Mouse (Mus musculus): ENCODE results near the gene Trim9. TPM values are rescaled to one million over a fixed set of nuclear protein-coding genes. Genes with fewer than 3 reads are reported as not detected.
A peak's percentile ranks its signal among the peaks of the same experiment; 100 is the strongest.

Trim9 gene
- polyA plus RNA-seq, 1 experiment from 2014 or later = 0.89 TPM

DNA sequence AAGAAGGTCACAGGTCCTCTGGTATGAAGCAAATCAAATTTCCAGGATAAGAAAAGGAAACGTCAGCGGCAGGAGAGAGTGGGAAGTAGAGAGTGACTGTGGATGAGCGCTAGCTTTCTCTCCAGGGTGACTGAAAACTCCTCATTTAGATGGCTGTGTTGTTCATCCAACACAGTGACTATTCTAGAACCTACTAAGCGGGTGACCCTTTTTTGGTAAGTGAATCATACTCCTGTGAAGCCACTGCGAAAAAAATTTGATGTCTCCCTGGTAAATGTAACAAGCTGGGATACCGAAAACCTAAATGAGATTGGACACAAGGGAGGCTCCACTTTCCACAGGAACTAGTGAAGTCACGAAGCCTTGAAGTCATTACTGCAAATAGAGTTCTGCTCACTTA lies 39.5 kb downstream of the Trim9 start:
- WGBS = 87% methylated on average over 7 of the region's 7 CpGs
- ATAC-seq = no peak
- Histone ChIP-seq H3K27me3 (replicated peaks; ENCODE audit: control insufficient read depth, insufficient read depth, low read length) (no peaks in the 10 kb centered on the region), H3K4me3 (ENCODE audit: low read depth, low read length) (no peak overlapping the region), H3K36me3 (ENCODE audit: control insufficient read depth, insufficient read depth) (no peaks in the 10 kb centered on the region), H3K27ac (ENCODE audit: low read depth, low read length) (no peak overlapping the region), H3K4me1 (replicated peaks; ENCODE audit: control insufficient read depth, insufficient read depth, low read length) (no peaks in the 10 kb centered on the region), H3K4me2 (replicated peaks; ENCODE audit: low read depth) (no peak overlapping the region), H3K9ac (ENCODE audit: low read depth, low read length) (no peak overlapping the region), H3K9me3 (ENCODE audit: control insufficient read depth) (no peaks in the 10 kb centered on the region)
- no peak for TF ChIP-seq CTCF (IDR thresholded peaks at IDR 0.05; ENCODE audit: low read depth)

GRCm38 (mm10) chr12:70307062-70307461 lies 40.4 kb downstream of the Trim9 start:
- Histone ChIP-seq H3K4me1 (replicated peaks; ENCODE audit: control insufficient read depth, insufficient read depth, low read length) (no peaks in the 10 kb centered on the region), H3K36me3 (ENCODE audit: control insufficient read depth, insufficient read depth) (no peaks in the 10 kb centered on the region), H3K27ac (ENCODE audit: low read depth, low read length) (no peak overlapping the region), H3K4me3 (ENCODE audit: low read depth, low read length) (no peak overlapping the region), H3K9me3 (ENCODE audit: control insufficient read depth) (no peaks in the 10 kb centered on the region), H3K27me3 (replicated peaks; ENCODE audit: control insufficient read depth, insufficient read depth, low read length) (no peaks in the 10 kb centered on the region), H3K4me2 (replicated peaks; ENCODE audit: low read depth) (no peak overlapping the region), H3K9ac (ENCODE audit: low read depth, low read length) (no peak overlapping the region)
- 79% methylated on average over 5 of the region's 5 CpGs for WGBS
- no peak for TF ChIP-seq CTCF (IDR thresholded peaks at IDR 0.05; ENCODE audit: low read depth)
- no peak for ATAC-seq

DNA sequence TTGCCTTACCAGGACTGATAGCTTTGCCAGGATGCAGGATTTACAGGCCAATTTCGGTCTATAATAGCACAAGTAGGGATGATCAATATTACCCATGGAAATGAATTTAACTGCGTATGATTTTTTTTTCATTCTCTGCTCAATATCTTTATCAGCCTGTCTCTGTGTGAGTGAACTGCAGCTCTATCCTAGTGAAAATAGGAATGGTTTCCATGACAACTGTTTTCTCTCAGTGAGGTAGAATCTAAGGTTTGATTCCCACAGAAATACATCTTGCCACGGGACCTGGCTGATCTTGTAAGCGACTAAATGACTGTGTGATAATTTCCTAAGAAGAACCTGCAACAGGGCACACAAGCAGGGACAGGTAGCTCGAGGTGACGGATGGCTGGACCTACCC lies 43.4 kb downstream of the Trim9 start:
- no peak overlapping the region for H3K9ac ChIP-seq (ENCODE audit: low read depth, low read length)
- H3K36me3 ChIP-seq (ENCODE audit: control insufficient read depth, insufficient read depth) = no peaks in the 10 kb centered on the region
- H3K27ac ChIP-seq (ENCODE audit: low read depth, low read length) = no peak overlapping the region
- H3K4me3 ChIP-seq (ENCODE audit: low read depth, low read length) = no peak overlapping the region
- H3K27me3 ChIP-seq (replicated peaks; ENCODE audit: control insufficient read depth, insufficient read depth, low read length) = no peaks in the 10 kb centered on the region
- ATAC-seq = no peak
- WGBS = 85% methylated on average over 6 of the region's 6 CpGs
- H3K4me2 ChIP-seq (replicated peaks; ENCODE audit: low read depth) = no peak overlapping the region
- H3K9me3 ChIP-seq (ENCODE audit: control insufficient read depth) = no peaks in the 10 kb centered on the region
- no peak for TF ChIP-seq CTCF (IDR thresholded peaks at IDR 0.05; ENCODE audit: low read depth)
- H3K4me1 ChIP-seq (replicated peaks; ENCODE audit: control insufficient read depth, insufficient read depth, low read length) = no peaks in the 10 kb centered on the region

GRCm38 (mm10) chr12:70303525-70303924 lies 43.9 kb downstream of the Trim9 start:
- no peak overlapping the region for H3K4me2 ChIP-seq (replicated peaks; ENCODE audit: low read depth)
- H3K27ac ChIP-seq (ENCODE audit: low read depth, low read length) = no peak overlapping the region
- H3K4me1 ChIP-seq (replicated peaks; ENCODE audit: control insufficient read depth, insufficient read depth, low read length) = no peaks in the 10 kb centered on the region
- 80% methylated on average over 7 of the region's 7 CpGs for WGBS
- no peaks in the 10 kb centered on the region for H3K9me3 ChIP-seq (ENCODE audit: control insufficient read depth)
- TF ChIP-seq CTCF (IDR thresholded peaks at IDR 0.05; ENCODE audit: low read depth) = no peak
- no peak overlapping the region for H3K4me3 ChIP-seq (ENCODE audit: low read depth, low read length)
- no peak overlapping the region for H3K9ac ChIP-seq (ENCODE audit: low read depth, low read length)
- no peaks in the 10 kb centered on the region for H3K27me3 ChIP-seq (replicated peaks; ENCODE audit: control insufficient read depth, insufficient read depth, low read length)
- no peaks in the 10 kb centered on the region for H3K36me3 ChIP-seq (ENCODE audit: control insufficient read depth, insufficient read depth)
- no peak for ATAC-seq

- Histone ChIP-seq H3K36me3 (ENCODE audit: control insufficient read depth, insufficient read depth) (no peaks in the 10 kb centered on the region), H3K4me3 (ENCODE audit: low read depth, low read length) (no peak overlapping the region), H3K4me1 (replicated peaks; ENCODE audit: control insufficient read depth, insufficient read depth, low read length) (no peaks in the 10 kb centered on the region), H3K9ac (ENCODE audit: low read depth, low read length) (no peak overlapping the region), H3K9me3 (ENCODE audit: control insufficient read depth) (no peaks in the 10 kb centered on the region), H3K27ac (ENCODE audit: low read depth, low read length) (no peak overlapping the region), H3K27me3 (replicated peaks; ENCODE audit: control insufficient read depth, insufficient read depth, low read length) (no peaks in the 10 kb centered on the region), H3K4me2 (replicated peaks; ENCODE audit: low read depth) (no peak overlapping the region)
- no peak for TF ChIP-seq CTCF (IDR thresholded peaks at IDR 0.05; ENCODE audit: low read depth)
- 61% methylated on average over 5 of the region's 5 CpGs for WGBS
- no peak for ATAC-seq
These were observed 45.2 kb downstream of the Trim9 start for GRCm38 (mm10) chr12:70302022-70302720.

- no peaks in the 10 kb centered on the region for H3K4me1 ChIP-seq (replicated peaks; ENCODE audit: control insufficient read depth, insufficient read depth, low read length)
- H3K36me3 ChIP-seq (ENCODE audit: control insufficient read depth, insufficient read depth) = no peaks in the 10 kb centered on the region
- H3K27me3 ChIP-seq (replicated peaks; ENCODE audit: control insufficient read depth, insufficient read depth, low read length) = no peaks in the 10 kb centered on the region
- H3K27ac ChIP-seq (ENCODE audit: low read depth, low read length) = no peak overlapping the region
- no peaks in the 10 kb centered on the region for H3K9me3 ChIP-seq (ENCODE audit: control insufficient read depth)
- H3K9ac ChIP-seq (ENCODE audit: low read depth, low read length) = no peak overlapping the region
- no peak for ATAC-seq
- TF ChIP-seq CTCF (IDR thresholded peaks at IDR 0.05; ENCODE audit: low read depth) = peak; percentile 20; the same call in 1 of the 2 replicates
- 74% methylated on average over 5 of the region's 5 CpGs for WGBS
- H3K4me2 ChIP-seq (replicated peaks; ENCODE audit: low read depth) = no peak overlapping the region
- no peak overlapping the region for H3K4me3 ChIP-seq (ENCODE audit: low read depth, low read length)
These were observed 53.3 kb downstream of the Trim9 start for GRCm38 (mm10) chr12:70293927-70294684.
